Mouse (Mus musculus): Measurements from ENCODE around the gene Etv6.

The Etv6 gene

GRCm38 (mm10) chr6:134301951-134302350, 266.5 kb downstream of the Etv6 start:
- DNase-seq (ENCODE audit: extremely low read depth, insufficient read length, low spot score) = no peak

- no peak for DNase-seq (ENCODE audit: extremely low read depth, insufficient read length, low spot score)
Observed at GRCm38 (mm10) chr6:134311346-134311745, 275.8 kb downstream of the Etv6 start.

GRCm38 (mm10) chr6:134312571-134312970, 277.1 kb downstream of the Etv6 start:
- DNase-seq (ENCODE audit: extremely low read depth, insufficient read length, low spot score) = no peak

GRCm38 (mm10) chr6:134317371-134317770, 281.9 kb downstream of the Etv6 start:
- no peak for DNase-seq (ENCODE audit: extremely low read depth, insufficient read length, low spot score)
